Mouse (Mus musculus): Measurements from ENCODE around the gene Fgb.

GRCm38 (mm10) chr3:83004801-83005200, 44.9 kb downstream of the Fgb start:
- TF ChIP-seq POLR2A (IDR thresholded peaks at IDR 0.05; ENCODE audit: borderline replicate concordance, extremely low read depth, low read depth, low read length) (no peak), CTCF (IDR thresholded peaks at IDR 0.05; ENCODE audit: insufficient read depth, low read length) (no peak)

Measured in lung, adult 2 months (tissue).